Mouse (Mus musculus): Measurements from ENCODE around the gene Izumo1.
A peak's percentile ranks its signal among the peaks of the same experiment; 100 is the strongest.

The Izumo1 gene

DNA sequence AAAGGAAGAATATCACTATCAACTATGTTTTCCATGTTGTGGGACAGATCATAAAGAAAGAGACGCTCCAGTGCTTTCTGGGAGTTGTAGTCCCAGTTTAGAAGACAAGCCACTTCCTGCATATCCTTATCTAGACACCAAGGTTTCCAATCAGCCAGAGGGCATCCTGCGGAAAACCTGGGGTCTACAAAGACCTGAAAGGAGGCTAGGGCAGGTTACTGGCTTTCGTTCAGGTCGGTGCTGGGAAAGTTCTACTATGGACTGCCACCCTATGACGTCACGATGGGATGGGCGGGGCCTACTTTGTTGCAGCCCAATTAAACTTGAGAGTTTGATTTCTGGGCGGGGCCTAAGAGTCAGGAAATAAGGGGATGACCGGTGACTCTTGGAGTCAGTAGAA lies at the start of gene Izumo1:
Izumo1 (plus strand) TSS at position 369 of the 400 bp plus-strand sequence.
- DNase-seq: peak; percentile 48 to 51

DNA sequence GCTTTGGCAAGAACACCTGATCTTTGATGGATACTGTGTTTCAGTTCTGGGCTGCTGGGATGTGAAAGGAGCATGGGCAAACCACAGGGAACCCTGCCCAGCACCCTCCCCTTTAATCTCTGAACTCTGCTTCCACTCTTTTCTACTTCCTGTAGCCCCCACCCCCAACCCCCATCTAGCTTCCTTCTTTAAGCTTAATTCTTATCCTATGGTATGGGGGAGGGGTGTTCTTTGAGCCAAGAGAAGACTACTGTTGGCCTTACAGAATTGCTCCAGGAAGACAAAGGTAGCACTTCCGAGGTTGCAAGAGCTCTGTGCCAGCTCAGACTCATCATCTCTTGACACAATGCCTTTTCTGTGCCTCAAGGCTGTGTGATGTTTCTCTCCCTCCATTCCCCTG lies 49.6 kb upstream of the Izumo1 start:
- no peak for DNase-seq

GRCm38 (mm10) chr7:45573954-45574353 lies 47.7 kb upstream of the Izumo1 start:
- DNase-seq: no peak

DNA sequence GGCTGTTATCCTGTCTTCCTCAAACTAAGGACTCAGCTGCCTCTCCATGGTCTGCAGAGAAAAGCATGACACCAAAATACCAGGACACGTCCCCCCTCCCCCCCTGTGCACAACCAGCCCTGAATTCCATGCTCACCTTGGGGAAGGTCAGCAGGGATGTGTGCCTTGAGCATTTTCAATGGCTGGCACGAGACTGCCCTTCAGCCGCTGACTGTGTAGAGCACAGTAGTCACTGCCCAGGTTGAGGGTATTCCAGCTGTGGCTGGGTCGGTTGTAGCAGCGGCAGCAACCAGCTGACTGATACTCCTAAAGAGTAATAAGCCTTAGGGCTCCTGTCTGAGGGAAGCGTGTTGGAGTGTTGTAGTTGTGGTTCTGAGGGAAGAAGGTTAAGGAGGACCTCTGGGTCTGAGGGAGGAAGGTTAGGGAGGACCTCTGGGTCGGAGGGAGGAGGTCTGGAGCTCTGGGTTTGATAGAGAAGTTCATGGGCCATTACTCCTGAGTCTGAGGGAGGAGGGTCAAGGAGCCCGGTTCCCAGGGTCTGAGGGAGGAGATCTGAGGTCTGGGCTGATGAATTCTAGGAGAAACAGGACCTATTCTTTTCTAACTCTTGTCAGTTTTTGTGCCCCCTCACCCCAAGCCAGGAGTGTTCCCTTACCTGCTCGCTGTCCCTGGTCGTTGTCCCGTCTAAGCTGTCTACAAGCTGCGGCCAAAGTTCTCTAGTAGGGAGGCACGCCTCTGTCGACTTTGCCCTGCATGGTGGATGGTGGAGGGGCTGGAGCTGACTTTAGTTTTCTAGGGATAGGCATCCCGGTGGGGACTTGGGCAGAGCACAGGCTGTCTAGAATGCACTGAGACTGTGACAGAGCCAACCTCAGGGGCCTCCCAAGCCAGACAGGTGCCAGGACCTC lies 46.9 kb upstream of the Izumo1 start:
- no peak for DNase-seq

GRCm38 (mm10) chr7:45585923-45586322 lies 35.7 kb upstream of the Izumo1 start:
- no peak for DNase-seq

- no peak for DNase-seq
Observed at GRCm38 (mm10) chr7:45587631-45588592, 33.7 kb upstream of the Izumo1 start.

DNA sequence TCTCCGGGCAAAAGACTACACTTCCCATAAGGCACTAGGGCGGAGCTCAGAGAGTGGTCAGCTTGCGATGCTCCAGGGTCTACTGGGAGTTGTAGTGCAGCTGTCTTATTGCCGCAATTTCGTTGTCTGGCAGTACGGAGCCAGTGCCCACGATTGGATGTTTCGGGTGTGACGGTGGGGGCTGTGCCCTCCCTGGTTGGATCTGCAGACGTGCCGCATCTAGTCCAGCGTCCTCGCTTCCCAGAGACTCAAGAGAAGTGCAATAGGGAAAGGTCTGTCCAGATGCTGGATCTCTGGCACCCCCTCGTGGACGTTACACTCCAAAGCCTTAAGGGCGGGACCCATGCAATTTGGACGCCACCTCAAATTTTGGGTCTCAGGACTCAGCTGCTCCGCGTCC lies 32.4 kb upstream of the Izumo1 start:
- peak; percentile 96 to 97 for DNase-seq

DNA sequence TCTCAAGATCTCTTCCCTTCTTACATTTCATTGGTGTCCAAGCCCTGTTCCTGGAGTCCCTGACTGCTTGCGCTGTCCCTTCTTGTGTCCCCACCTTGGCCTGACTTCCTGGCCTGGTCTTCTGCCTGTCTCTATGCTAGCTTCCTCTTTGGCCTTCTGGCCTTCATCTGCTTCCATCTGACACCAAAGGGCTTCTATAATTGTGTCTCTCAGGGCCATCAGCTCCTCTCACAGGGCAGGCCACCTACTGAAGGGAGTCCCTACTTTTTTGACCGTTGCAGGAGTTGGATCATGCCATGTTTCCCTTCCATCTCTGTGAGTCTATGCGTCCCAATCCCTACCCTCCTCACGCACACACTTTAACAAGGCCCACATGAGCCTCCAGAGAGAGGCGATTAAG lies 31.7 kb upstream of the Izumo1 start:
- no peak for DNase-seq

GRCm38 (mm10) chr7:45590874-45591273 lies 30.7 kb upstream of the Izumo1 start:
- DNase-seq: peak in 1 of 2 experiments; percentile 32

DNA sequence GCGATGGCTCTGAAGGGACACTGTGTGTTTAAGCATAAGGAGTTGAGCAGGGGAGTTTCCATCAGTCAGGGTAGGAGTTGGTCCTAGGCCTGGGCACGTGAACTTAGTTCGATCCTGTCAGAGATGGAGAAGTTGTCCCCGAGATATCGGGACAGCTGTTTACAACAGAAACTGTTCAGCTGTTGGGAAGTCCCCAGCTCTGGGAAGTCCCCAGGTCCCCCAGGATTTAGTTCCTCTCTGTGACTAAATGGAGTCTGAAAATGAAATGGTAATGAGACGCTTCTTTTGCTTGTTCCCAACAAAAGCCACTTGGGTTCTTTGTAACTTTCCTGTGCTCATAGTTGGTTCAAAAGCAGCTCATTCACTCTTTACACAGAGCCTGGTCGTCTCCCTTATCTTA lies 29.7 kb upstream of the Izumo1 start:
- no peak for DNase-seq

GRCm38 (mm10) chr7:45593118-45593815 lies 28.3 kb upstream of the Izumo1 start:
- peak; percentile 76 to 81 for DNase-seq

GRCm38 (mm10) chr7:45595176-45595575 lies 26.4 kb upstream of the Izumo1 start:
- DNase-seq: no peak

GRCm38 (mm10) chr7:45596107-45596506 lies 25.5 kb upstream of the Izumo1 start:
- DNase-seq: no peak

DNA sequence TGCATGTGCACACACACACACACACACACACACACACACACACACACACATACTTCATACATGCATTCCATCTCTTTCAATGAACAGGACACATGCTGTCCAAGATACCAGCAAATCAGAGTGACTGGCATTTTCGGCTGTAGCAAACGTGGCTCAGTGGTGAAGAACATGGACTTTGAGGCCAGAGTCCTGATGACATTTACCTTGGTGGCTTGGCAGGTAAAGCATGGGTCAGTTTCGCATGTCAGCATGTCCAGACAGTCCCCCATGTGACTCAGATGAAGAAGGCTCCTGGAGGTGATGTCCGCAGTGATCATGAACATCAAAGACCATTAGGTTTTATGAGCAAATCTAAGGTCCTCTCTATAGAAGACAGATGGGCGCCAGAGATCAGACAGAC lies 24.6 kb upstream of the Izumo1 start:
- DNase-seq: no peak

DNA sequence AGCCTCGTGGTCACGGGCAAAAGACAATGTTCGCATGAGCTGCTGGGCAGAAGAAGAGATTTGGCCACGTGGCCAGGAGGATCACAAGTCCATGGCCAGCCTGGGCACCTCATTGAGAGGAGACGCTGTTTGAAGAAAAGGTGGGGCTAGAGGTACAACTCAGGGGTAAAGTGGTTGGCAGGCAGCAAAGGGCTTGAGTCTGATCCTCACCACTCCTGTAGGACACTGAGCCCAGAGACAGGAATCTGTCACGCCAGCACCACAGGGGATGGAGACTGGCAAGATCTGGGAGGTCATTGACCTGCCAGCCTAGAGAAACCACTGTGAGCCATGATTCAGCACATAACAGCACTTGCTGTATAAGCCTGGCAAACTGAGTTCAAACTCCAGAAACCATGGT lies 24.1 kb upstream of the Izumo1 start:
- peak in 1 of 2 experiments; percentile 35 for DNase-seq

DNA sequence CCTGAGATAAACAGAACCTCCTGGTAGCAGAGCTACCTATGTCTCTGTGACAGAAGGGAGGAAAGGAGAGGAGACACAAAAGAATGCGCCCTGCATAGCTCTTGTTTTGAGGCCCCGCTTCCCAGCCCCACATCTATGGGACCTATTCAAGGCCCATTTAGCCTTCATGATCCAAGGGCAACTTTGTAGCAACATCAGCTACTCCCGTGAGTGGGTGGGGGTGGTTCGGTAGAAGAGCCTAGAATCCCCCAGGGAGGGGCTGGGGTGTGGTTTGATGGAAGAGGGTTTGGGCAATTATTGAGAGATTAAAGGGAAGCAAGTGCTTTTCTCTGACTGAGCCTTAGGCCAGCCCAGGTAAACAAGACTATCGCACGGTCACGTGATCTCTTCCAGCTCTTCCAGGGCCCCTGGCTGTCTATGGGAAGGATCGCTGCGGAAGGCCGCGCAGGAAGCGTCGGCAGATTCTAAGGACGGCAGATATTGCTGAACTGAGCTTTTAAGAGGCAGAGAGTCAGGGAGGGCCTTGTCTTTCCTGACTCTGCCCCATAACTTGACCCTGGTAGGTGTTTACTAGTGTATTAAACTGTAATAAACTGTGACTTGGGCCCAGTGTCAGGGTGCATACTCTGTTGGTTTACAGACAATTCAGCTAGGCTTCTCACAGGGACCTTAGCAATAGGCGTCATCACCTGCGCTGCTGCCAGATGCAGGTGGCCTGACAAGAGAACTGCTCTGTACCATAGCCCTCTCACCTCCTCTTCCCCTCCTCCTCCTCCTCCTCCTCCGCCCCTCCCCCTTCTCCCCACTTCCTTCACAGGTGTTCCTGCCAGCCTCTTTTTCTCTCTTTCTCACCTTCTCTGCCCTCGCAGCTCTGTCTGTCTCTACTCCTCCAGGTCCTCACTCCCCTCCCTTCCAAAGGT lies 22.4 kb upstream of the Izumo1 start:
- DNase-seq: no peak

DNA sequence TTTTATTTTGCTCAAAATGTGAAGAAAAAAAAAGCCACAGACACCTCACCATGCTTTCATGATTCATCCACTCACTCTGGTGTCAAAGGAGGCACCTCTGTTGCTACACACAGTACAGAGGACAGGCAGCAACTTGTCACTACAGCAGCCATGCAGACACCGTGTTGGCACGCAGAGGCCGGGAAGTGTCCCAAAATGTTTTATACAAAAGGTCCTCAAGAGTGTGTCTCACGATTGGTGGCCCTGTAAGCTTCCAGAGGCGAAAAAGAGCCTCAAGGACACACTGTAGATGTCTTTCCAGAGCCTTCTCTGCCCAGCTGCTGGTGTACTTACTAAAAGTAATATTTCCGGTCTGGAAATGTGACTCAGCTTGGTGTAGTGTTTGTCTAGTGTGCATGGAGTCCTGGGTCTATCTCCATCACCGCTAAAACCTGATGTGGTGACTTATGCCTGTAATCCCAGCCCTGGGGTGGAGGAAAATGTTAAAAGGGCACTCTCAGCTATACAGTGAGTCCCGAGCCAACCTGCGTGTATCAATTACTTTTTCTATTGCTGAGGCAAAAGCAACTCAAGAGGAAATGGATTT lies 15.8 kb upstream of the Izumo1 start:
- no peak for DNase-seq

DNA sequence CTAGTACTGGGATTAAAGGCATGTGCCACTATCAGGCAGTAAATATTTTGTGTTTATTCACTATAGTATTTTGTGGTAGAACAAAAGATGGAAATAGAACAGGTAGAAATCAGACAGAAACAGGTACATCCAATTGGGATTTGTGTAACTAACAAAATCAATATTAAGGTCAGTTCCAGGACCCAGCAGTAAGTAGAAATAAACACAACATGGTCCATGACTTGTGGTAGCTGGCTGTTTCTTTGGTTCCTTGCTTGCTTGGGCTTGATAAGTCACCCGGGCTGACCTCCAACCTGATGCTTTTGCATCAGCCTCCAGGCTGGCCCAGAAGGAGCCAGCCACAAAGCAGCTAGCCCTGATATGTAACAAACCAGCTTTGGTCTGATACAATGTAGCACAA lies 12.1 kb upstream of the Izumo1 start:
- DNase-seq: no peak

DNA sequence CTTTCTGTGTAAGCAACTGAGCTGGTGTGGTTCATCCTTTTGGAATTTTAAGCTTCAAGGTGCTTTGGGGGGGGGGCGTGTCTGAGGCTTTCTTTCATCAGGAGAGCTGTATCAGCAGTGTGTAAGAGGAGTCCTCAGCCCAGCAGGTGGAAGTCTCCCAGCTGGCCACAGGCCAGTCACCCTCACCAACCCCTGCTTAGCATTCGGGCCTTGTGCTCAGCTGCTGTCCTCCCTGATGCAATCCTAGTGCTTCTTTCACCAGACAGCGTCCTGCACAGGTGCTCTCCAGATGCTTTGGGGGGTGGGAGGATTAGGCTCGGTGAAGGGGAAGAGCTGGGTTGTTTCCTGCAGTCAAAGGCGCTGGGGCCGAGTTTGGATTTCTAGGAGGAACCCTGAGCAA lies 5.3 kb upstream of the Izumo1 start:
- DNase-seq: peak in 1 of 2 experiments; percentile 27

GRCm38 (mm10) chr7:45617042-45617695 lies 4.4 kb upstream of the Izumo1 start, which contains the start of gene Fut1:
Gene Fut1 (plus strand): TSS chr7:45617289.
- DNase-seq: peak in 1 of 2 experiments; percentile 37

DNA sequence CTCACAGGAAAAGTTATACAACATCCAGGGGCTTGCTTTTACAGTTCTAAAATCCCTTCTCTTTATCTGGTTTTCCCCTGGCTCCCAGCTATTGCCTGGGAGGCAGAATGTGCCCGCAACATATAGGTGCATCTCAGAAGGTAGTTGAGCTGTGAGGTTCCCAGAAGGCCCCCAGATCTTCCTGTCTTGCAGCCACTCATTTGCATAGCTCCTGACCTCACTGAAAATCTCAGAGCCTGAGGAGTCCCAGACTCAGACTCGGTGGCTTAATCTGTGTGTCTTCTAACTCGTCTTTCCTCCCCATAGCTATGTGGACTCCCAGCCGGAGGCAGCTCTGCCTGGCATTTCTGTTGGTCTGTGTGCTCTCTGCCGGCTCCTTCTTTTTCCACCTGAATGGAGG lies 3.3 kb upstream of the Izumo1 start:
- DNase-seq: no peak

All from cerebellum, postnatal 10 days (tissue).